ENCODE assay signal across 8 mouse cellular contexts in the genomic region with DNA sequence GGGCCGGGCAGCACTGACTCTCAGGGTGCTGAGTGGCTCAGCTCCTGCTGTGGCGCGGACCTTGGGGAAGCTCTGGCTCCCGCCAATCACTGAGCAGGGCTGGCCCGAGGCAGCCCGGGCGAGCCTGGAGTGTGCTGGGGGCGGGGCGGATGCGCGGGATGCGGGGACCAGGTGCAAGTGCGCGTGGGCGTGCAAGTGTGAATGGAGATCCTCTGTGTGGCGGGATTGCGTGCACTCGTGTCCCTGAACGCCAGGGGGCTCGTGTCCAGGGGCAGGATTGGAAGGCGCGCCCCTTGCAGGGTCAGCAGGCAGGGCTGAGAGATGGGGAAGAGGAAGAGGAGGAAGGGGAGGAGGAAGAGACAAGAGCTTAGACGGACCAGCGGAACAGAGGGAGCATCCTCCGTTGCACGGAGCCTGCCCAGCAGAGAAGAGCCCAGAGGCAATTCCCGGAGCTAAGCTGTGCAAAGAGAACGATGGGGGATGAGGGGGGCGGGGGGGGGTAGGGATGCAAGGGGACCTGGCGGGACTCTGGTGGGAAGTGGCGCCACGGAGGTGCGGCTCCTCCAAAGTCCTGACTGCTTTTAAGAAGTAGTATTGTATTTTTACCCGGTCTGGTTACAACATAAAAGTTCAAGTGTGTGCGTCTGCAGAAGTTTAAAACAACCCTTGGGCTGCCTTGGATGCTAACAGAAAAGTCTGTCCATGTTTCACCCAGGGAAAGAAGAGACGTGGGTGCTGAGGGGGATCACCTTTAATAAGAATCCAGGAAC. TPM values are rescaled to one million over a fixed set of nuclear protein-coding genes. Genes with fewer than 3 reads are reported as not detected.
DNase-seq lines count a peak whose midpoint lies in the region; ATAC-seq and TF ChIP-seq lines count a peak whose summit lies in the region.

No protein-coding gene starts in this region.

- TF ChIP-seq POLR2A in heart, adult 2 months (IDR thresholded peaks at IDR 0.05; ENCODE audit: insufficient read depth, low read depth, low read length): no peak

- H3K9ac ChIP-seq in heart, adult 2 months (ENCODE audit: low read depth, low read length): no peak overlapping the region
- peak overlapping the region; percentile 46; the same call in 1 of the 2 replicates for H3K9ac ChIP-seq in heart, embryonic 14.5 days (ENCODE audit: low read length)

- DNase-seq in heart, adult 2 months: peak; percentile 26 to 34
- DNase-seq in heart, postnatal 25 days (ENCODE audit: low spot score): no peak
- peak; percentile 6 to 48 for DNase-seq in kidney, postnatal 25 days
- DNase-seq in lung, postnatal 14 days: peak; percentile 32
- peak; percentile 45 for DNase-seq in ovary, postnatal 36 days (ENCODE audit: low spot score)
- DNase-seq in urinary bladder, postnatal 25 days (ENCODE audit: low spot score): peak; percentile 11

- peaks cover 13% of the 10 kb centered on the region for H3K27me3 ChIP-seq in heart, adult 2 months (ENCODE audit: control insufficient read depth, insufficient read depth, low read length)
- H3K27me3 ChIP-seq in heart, embryonic 14.5 days (ENCODE audit: control insufficient read depth, insufficient read depth, low read length): peaks cover 70% of the 10 kb centered on the region

- H3K79me2 ChIP-seq in heart, adult 2 months (replicated peaks; ENCODE audit: control insufficient read depth, insufficient read depth, low read length): no peaks in the 10 kb centered on the region

- no peak for TF ChIP-seq EP300 in heart, adult 2 months (IDR thresholded peaks at IDR 0.05; ENCODE audit: insufficient read depth, low read depth, low read length)

- TF ChIP-seq CTCF in heart, adult 2 months (IDR thresholded peaks at IDR 0.05): peak; percentile 43

- no peaks in the 10 kb centered on the region; the same call in 1 of the 2 replicates for H3K4me1 ChIP-seq in heart, adult 2 months (ENCODE audit: control insufficient read depth, insufficient read depth, low read length)
- peaks cover 8 to 13% of the 10 kb centered on the region in 2 experiments; a peak in 3 of 4 replicates for H3K4me1 ChIP-seq in heart, embryonic 14.5 days (ENCODE audit: control insufficient read depth in 2 of 2, insufficient read depth in 2 of 2, low read length in 2 of 2)

- intact Hi-C loops in heart, adult 2 months (cut with DNase I): no loop called here
- intact Hi-C loops in heart, postnatal 25 days (cut with DNase I): no loop called here

- H3K4me2 ChIP-seq in heart, embryonic 14.5 days (ENCODE audit: low read length): peak overlapping the region; percentile 75

- H3K27ac ChIP-seq in heart, adult 2 months: no peak overlapping the region
- H3K27ac ChIP-seq in heart, embryonic 14.5 days (replicated peaks in 1 of 2; ENCODE audit: control insufficient read depth in 1 of 2, insufficient read depth in 1 of 2, low read depth in 2 of 2, low read length in 2 of 2): no peak overlapping the region

- H3K9me3 ChIP-seq in heart, embryonic 14.5 days (ENCODE audit: control insufficient read depth, low read length): no peaks in the 10 kb centered on the region

- peak overlapping the region; percentile 28 for H3K4me3 ChIP-seq in heart, adult 2 months
- H3K4me3 ChIP-seq in heart, embryonic 14.5 days (ENCODE audit: control insufficient read depth in 1 of 2, insufficient read depth in 1 of 2, low read depth in 1 of 2, low read length in 2 of 2): peak overlapping the region; percentile 37

- H3K36me3 ChIP-seq in heart, adult 2 months (ENCODE audit: control insufficient read depth, insufficient read depth, low read length): no peaks in the 10 kb centered on the region
- no peaks in the 10 kb centered on the region for H3K36me3 ChIP-seq in heart, embryonic 14.5 days (ENCODE audit: control insufficient read depth, insufficient read depth, low read length)

- ATAC-seq in common myeloid progenitor, adult 5-6 weeks (replicated peaks; ENCODE audit: low read depth, poor library complexity, severe bottlenecking): peak; percentile 79
- ATAC-seq in heart, embryonic 14.5 days (ENCODE audit: insufficient number of reproducible peaks, insufficient read depth, low FRiP score, low read depth): peak; percentile 69; the same call in 1 of the 2 replicates

- 1% methylated on average over 36 of the region's 36 CpGs for WGBS in heart, adult 2 months
- 1% methylated on average over 36 of the region's 36 CpGs for WGBS in heart, embryonic 14.5 days

RNA-seq across cellular contexts. Expression of gene Erg, which starts 0.7 kb away (rescaled TPM):
- 10 to 100 TPM; 22.1 to 26.6 TPM for total RNA-seq in heart, adult 2 months (2021)
- 19.8 and 25.5 TPM in 2 replicates for polyA plus RNA-seq in heart, adult 2 months (2012; rRNA removed)
- total RNA-seq in heart, postnatal 25 days (2021): 10 to 100 TPM; 29.8 to 33.0 TPM
- 118 and 128 TPM in 2 replicates for total RNA-seq in common myeloid progenitor, adult 5-6 weeks (2017)
- polyA plus RNA-seq in heart, embryonic 14.5 days (2014; fragmentation: Nextera tagmentation; extraction: Ambion mirVana): 5.7 and 6.1 TPM in 2 replicates
